Mouse (Mus musculus): ENCODE measurements at regions not wholly inside any gene's neighbourhood (a gene's known extent, or its start where the extent isn't known, plus 50 kb on each side); places are given as distances from the start of the nearest gene placed in this dataset.

DNA sequence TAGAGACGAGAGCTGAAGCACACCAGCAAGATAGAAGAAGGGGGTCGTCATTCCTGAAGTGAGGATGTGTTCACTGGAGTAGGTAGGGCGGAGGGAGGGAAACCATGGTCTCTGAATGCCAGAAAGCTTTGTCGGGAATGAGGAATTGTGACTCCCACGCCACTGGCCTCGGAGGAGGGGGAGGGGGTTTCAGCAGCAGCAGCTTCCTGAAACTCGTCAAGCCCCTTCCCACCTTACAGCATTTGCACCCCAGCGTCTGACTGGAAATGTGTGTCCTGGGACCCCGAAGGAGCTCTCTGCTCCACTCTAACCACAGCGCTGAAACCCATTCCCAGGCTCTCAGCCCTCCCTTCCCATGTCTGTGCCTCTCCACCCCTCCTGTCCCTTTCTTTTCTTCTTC is 342.8 kb upstream of the Adgrl2 start:
- H3K36me3 ChIP-seq (ENCODE audit: control insufficient read depth, insufficient read depth, low read length), result no peaks in the 10 kb centered on the region
- H3K4me3 ChIP-seq (ENCODE audit: low read depth, low read length), result no peak overlapping the region
- TF ChIP-seq CTCF (IDR thresholded peaks at IDR 0.05; ENCODE audit: extremely low read depth, insufficient read length, insufficient replicate concordance, low read depth, low read length) (no peak), POLR2A (IDR thresholded peaks at IDR 0.05; ENCODE audit: low read depth, low read length) (no peak)
- WGBS, result 75% methylated on average over 10 of the region's 10 CpGs
- H3K27me3 ChIP-seq (ENCODE audit: control insufficient read depth, insufficient read depth, low read length), result no peaks in the 10 kb centered on the region
- no peak overlapping the region for H3K27ac ChIP-seq (ENCODE audit: insufficient read depth, low read depth, low read length)
- H3K4me1 ChIP-seq (ENCODE audit: control insufficient read depth, insufficient read depth, insufficient read length, low read length), result no peaks in the 10 kb centered on the region

DNA sequence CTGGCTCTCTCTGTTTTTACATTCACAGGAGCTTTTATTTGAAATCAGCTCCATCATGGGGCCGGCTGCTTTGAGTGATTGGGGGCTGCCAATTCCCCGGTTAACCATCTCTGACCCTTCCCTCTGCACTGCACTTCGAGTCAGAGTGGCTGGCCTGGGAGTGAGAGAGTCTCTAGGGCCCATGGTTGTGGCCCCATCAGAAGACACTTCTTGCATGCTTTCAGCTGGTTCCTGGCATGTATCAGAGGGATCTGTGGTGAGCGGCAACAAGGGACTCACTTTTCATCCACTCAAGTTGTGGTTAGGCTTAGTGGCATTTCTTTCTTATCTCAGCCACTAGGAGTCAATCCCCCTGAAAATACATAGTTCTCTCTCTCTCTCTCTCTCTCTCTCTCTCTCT is 341.8 kb upstream of the Adgrl2 start:
- no peak overlapping the region for H3K27ac ChIP-seq (ENCODE audit: insufficient read depth, low read depth, low read length)
- no peak overlapping the region for H3K4me3 ChIP-seq (ENCODE audit: low read depth, low read length)
- WGBS, result 49% methylated on average over 4 of the region's 4 CpGs
- TF ChIP-seq CTCF (IDR thresholded peaks at IDR 0.05; ENCODE audit: extremely low read depth, insufficient read length, insufficient replicate concordance, low read depth, low read length) (no peak), POLR2A (IDR thresholded peaks at IDR 0.05; ENCODE audit: low read depth, low read length) (no peak)
- no peaks in the 10 kb centered on the region for H3K4me1 ChIP-seq (ENCODE audit: control insufficient read depth, insufficient read depth, insufficient read length, low read length)
- no peaks in the 10 kb centered on the region for H3K27me3 ChIP-seq (ENCODE audit: control insufficient read depth, insufficient read depth, low read length)
- H3K36me3 ChIP-seq (ENCODE audit: control insufficient read depth, insufficient read depth, low read length), result no peaks in the 10 kb centered on the region

DNA sequence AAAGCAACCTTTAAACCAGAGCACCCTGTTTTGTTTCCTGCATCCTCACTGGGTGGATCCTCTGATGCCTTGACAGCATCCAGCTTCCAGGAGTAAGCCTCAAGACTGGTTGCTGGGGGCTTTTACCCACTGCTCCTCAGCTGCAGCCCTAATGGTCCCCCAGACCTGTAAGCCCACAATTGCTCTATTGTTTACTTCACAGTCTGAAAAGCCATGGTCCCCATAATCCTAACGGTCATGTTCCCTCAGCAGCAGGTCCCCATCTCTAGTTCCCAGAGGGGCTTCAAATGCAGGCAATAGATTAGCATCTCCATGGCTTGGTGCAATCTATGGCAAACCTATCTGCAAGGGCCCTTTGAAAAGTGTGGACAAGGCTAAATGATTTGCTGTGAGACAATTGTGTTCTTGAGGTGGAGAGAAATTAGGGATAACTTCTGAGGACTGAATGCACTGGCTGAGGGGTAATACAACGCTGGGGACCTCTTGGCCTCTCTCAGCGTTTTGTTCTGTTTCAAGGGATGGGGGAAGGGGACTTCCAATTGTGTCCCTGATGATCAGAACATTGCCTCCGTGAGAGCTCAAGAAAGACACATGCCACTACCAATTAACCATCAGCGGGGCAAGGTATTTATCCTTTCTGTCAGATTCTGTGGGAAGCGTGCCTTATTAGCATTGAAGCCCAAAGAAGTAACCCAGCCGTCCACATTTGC is 341.1 kb upstream of the Adgrl2 start:
- H3K27ac ChIP-seq (ENCODE audit: insufficient read depth, low read depth, low read length), result no peak overlapping the region
- 73% methylated on average over 7 of the region's 7 CpGs for WGBS

DNA sequence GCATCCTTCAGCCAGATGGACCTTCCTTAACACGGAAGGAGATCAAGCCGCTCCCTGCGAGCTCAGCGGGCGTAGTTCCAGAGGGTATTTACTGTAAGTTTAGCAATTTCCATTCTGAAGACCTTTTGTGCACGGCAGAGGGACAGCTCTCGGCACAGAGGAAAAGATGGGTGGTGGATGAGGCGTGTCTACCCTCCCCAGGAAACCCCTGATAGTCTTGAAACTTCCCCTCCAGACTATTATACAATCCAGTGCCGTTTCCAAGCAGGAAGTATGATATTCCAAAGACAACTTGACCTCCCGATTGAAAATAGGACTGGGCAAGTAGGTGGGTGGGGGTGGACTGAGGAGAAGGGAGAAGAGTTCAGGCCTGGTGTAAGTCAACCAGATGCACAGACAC is 340.4 kb upstream of the Adgrl2 start:
- WGBS, result 69% methylated on average over 10 of the region's 10 CpGs
- Histone ChIP-seq H3K36me3 (ENCODE audit: control insufficient read depth, insufficient read depth, low read length) (no peaks in the 10 kb centered on the region), H3K27ac (ENCODE audit: insufficient read depth, low read depth, low read length) (no peak overlapping the region), H3K27me3 (ENCODE audit: control insufficient read depth, insufficient read depth, low read length) (no peaks in the 10 kb centered on the region), H3K4me1 (ENCODE audit: control insufficient read depth, insufficient read depth, insufficient read length, low read length) (no peaks in the 10 kb centered on the region), H3K4me3 (ENCODE audit: low read depth, low read length) (no peak overlapping the region)
- TF ChIP-seq POLR2A (IDR thresholded peaks at IDR 0.05; ENCODE audit: low read depth, low read length) (no peak), CTCF (IDR thresholded peaks at IDR 0.05; ENCODE audit: extremely low read depth, insufficient read length, insufficient replicate concordance, low read depth, low read length) (no peak)

More for the DNA sequence above, 341.1 kb upstream of the Adgrl2 start:
- H3K4me1 ChIP-seq (ENCODE audit: control insufficient read depth, insufficient read depth, insufficient read length, low read length), result no peaks in the 10 kb centered on the region
- no peak overlapping the region for H3K4me3 ChIP-seq (ENCODE audit: low read depth, low read length)
- H3K27me3 ChIP-seq (ENCODE audit: control insufficient read depth, insufficient read depth, low read length), result no peaks in the 10 kb centered on the region
- H3K36me3 ChIP-seq (ENCODE audit: control insufficient read depth, insufficient read depth, low read length), result no peaks in the 10 kb centered on the region
- TF ChIP-seq POLR2A (IDR thresholded peaks at IDR 0.05; ENCODE audit: low read depth, low read length) (no peak), CTCF (IDR thresholded peaks at IDR 0.05; ENCODE audit: extremely low read depth, insufficient read length, insufficient replicate concordance, low read depth, low read length) (no peak)

DNA sequence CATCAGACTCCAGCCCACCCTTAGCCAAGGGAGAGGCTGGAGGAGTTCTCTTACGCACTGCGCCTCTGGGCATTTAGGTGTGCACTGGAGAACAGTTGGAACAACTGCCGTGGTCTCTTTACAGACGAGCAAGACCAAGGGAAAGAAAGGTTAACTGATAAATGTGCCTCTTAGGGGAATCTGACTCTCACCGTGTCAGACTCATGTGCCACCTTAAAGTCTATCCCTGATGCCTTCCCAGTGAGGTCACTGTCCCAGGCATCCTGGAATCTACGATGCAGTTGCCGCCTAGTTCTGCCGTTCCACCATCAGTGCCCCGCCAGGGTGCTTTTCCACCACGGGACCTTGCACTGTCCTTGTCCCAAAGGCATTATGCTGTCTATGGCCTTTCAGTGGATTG is 339.7 kb upstream of the Adgrl2 start:
- TF ChIP-seq CTCF (IDR thresholded peaks at IDR 0.05; ENCODE audit: extremely low read depth, insufficient read length, insufficient replicate concordance, low read depth, low read length) (no peak), POLR2A (IDR thresholded peaks at IDR 0.05; ENCODE audit: low read depth, low read length) (no peak)
- Histone ChIP-seq H3K27me3 (ENCODE audit: control insufficient read depth, insufficient read depth, low read length) (no peaks in the 10 kb centered on the region), H3K4me1 (ENCODE audit: control insufficient read depth, insufficient read depth, insufficient read length, low read length) (no peaks in the 10 kb centered on the region), H3K4me3 (ENCODE audit: low read depth, low read length) (no peak overlapping the region), H3K36me3 (ENCODE audit: control insufficient read depth, insufficient read depth, low read length) (no peaks in the 10 kb centered on the region), H3K27ac (ENCODE audit: insufficient read depth, low read depth, low read length) (no peak overlapping the region)
- 92% methylated on average over 10 of the region's 10 CpGs for WGBS

DNA sequence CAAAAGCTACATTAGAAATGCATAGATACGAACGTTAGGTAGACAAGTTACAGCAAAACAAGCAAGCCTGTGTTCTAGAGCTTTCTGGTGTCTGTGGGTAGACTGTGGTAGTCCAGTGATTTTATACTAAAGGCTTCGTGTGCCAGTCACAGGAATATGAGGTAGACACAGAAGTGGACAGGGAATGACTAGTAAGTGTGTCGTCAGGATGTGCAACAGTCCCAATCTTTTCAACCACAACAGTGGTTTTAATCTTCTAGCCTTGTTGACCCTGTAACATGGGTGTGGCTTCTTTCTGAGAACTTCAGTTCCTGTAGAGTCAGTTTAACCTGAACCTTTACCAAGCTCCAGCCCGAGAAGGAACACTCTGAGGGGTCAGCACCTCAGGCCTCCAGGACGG is 339.3 kb upstream of the Adgrl2 start:
- no peaks in the 10 kb centered on the region for H3K36me3 ChIP-seq (ENCODE audit: control insufficient read depth, insufficient read depth, low read length)
- H3K27ac ChIP-seq (ENCODE audit: insufficient read depth, low read depth, low read length), result no peak overlapping the region
- H3K27me3 ChIP-seq (ENCODE audit: control insufficient read depth, insufficient read depth, low read length), result no peaks in the 10 kb centered on the region
- WGBS, result 72% methylated on average over 6 of the region's 6 CpGs
- no peak for TF ChIP-seq POLR2A (IDR thresholded peaks at IDR 0.05; ENCODE audit: low read depth, low read length)
- TF ChIP-seq CTCF (IDR thresholded peaks at IDR 0.05; ENCODE audit: extremely low read depth, insufficient read length, insufficient replicate concordance, low read depth, low read length), result no peak
- H3K4me1 ChIP-seq (ENCODE audit: control insufficient read depth, insufficient read depth, insufficient read length, low read length), result no peaks in the 10 kb centered on the region
- H3K4me3 ChIP-seq (ENCODE audit: low read depth, low read length), result no peak overlapping the region

DNA sequence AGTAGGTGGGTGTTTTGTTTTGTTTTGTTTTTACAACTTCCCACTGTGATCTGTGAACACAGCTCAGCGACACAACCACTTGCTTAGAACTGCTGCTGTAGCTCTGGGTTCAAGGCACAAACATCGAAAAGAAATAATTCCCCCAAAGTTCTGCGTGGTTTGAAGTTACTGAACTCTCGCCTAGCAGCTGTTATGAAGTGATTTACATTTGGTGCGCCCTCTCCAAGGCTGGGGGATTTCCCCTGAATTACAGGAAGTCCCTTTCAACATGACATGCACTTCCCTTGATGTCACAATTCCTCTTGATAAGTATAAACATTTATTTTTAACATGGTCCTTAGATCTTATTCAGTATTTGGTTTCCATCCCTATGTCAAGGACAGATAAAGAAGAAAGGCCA is 336.3 kb upstream of the Adgrl2 start:
- Histone ChIP-seq H3K4me1 (ENCODE audit: control insufficient read depth, insufficient read depth, insufficient read length, low read length) (no peaks in the 10 kb centered on the region), H3K36me3 (ENCODE audit: control insufficient read depth, insufficient read depth, low read length) (no peaks in the 10 kb centered on the region), H3K27ac (ENCODE audit: insufficient read depth, low read depth, low read length) (no peak overlapping the region), H3K27me3 (ENCODE audit: control insufficient read depth, insufficient read depth, low read length) (no peaks in the 10 kb centered on the region), H3K4me3 (ENCODE audit: low read depth, low read length) (no peak overlapping the region)
- TF ChIP-seq CTCF (IDR thresholded peaks at IDR 0.05; ENCODE audit: extremely low read depth, insufficient read length, insufficient replicate concordance, low read depth, low read length) (no peak), POLR2A (IDR thresholded peaks at IDR 0.05; ENCODE audit: low read depth, low read length) (no peak)
- 30% methylated on average over 5 of the region's 5 CpGs for WGBS
